ENCODE assay signal across 13 mouse cellular contexts in the genomic region with DNA sequence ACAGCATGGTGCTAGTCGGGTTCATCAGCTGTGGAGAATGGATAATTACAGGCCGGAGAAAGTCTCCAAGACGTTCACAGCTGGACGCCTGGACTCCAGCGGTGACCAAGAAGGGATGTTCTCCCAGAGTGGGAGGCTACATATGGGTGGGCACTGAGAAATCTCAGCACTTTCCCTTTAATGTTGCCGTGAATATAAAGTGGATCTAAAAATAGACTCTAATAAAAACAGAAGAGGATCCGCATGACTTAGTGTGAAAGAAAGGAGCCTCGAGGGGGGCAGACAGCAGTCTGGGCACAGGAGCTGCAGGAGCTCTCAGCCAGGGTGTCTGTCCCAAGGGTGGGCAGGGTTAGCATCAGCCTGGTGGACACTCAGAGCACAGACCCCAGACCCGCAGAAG. TPM values are rescaled to one million over a fixed set of nuclear protein-coding genes. Genes with fewer than 3 reads are reported as not detected.
DNase-seq lines count a peak whose midpoint lies in the region; ATAC-seq and TF ChIP-seq lines count a peak whose summit lies in the region.
"Had no signal": no experiment of that assay in that cellular context is flagged by ENCODE, and none has a peak within 500 bp of the region (broad histone marks: within the 10 kb centered on the region; RNA-seq: fewer than 3 reads in every experiment).

No protein-coding gene starts in this region.

- no peaks in the 10 kb centered on the region for H3K27me3 ChIP-seq in heart, embryonic 15.5 days
- H3K27me3 ChIP-seq in heart, embryonic 11.5 days (ENCODE audit: control insufficient read depth, insufficient read depth, low read length): no peaks in the 10 kb centered on the region
- H3K27me3 ChIP-seq in stomach, embryonic 14.5 days (ENCODE audit: control insufficient read depth, insufficient read depth, low read length): no peaks in the 10 kb centered on the region
- no peaks in the 10 kb centered on the region for H3K27me3 ChIP-seq in stomach, postnatal 0 days (ENCODE audit: control insufficient read depth, insufficient read depth, low read length)
- H3K27me3 ChIP-seq in midbrain, embryonic 12.5 days: no peaks in the 10 kb centered on the region
- H3K27me3 ChIP-seq: embryonic facial prominence, embryonic 12.5 days had no signal

- peaks cover 40% of the 10 kb centered on the region for H3K4me1 ChIP-seq in heart, embryonic 15.5 days (replicated peaks)
- peaks cover 24% of the 10 kb centered on the region for H3K4me1 ChIP-seq in heart, embryonic 11.5 days (ENCODE audit: control insufficient read depth, insufficient read depth, low read length)
- H3K4me1 ChIP-seq in stomach, embryonic 14.5 days (ENCODE audit: control insufficient read depth, insufficient read depth, low read length): peaks cover 28% of the 10 kb centered on the region
- 0 out of 2 replicates have a peak, but pooled peaks cover 12% of the 10 kb centered on the region for H3K4me1 ChIP-seq in stomach, postnatal 0 days (replicated peaks; ENCODE audit: control insufficient read depth, insufficient read depth)
- H3K4me1 ChIP-seq in midbrain, embryonic 12.5 days: peaks cover 27% of the 10 kb centered on the region

- ATAC-seq in heart, embryonic 15.5 days (replicated peaks; ENCODE audit: insufficient number of reproducible peaks, insufficient read depth, low FRiP score, low read depth): peak; percentile 63
- no peak for ATAC-seq in heart, embryonic 11.5 days (replicated peaks; ENCODE audit: insufficient number of reproducible peaks, low FRiP score, low TSS enrichment)
- no peak for ATAC-seq in stomach, embryonic 14.5 days (ENCODE audit: insufficient number of reproducible peaks, insufficient read depth, low FRiP score, low read depth)
- no peak for ATAC-seq in stomach, postnatal 0 days (ENCODE audit: low FRiP score, low TSS enrichment)
- ATAC-seq in midbrain, embryonic 12.5 days (ENCODE audit: low FRiP score, low read depth): no peak

- TF ChIP-seq CTCF in stomach, postnatal 0 days (IDR thresholded peaks at IDR 0.05; ENCODE audit: low read depth): no peak

- H3K4me3 ChIP-seq in heart, embryonic 15.5 days: no peak overlapping the region
- H3K4me3 ChIP-seq in heart, embryonic 11.5 days (ENCODE audit: low read depth, low read length): no peak overlapping the region
- H3K4me3 ChIP-seq in stomach, embryonic 14.5 days (ENCODE audit: low read depth, low read length): no peak overlapping the region
- H3K4me3 ChIP-seq in stomach, postnatal 0 days (ENCODE audit: low read depth, low read length): no peak overlapping the region
- H3K4me3 ChIP-seq in midbrain, embryonic 12.5 days: no peak overlapping the region
- H3K4me3 ChIP-seq: embryonic facial prominence, embryonic 12.5 days; myocyte had no signal

- 0 out of 2 replicates have a peak overlapping the region, but pooled peaks have one; percentile 11 for H3K27ac ChIP-seq in heart, embryonic 15.5 days
- no peak overlapping the region for H3K27ac ChIP-seq in heart, embryonic 11.5 days (ENCODE audit: low read depth, low read length)
- H3K27ac ChIP-seq in stomach, embryonic 14.5 days (ENCODE audit: low read length): no peak overlapping the region
- H3K27ac ChIP-seq in stomach, postnatal 0 days (replicated peaks): no peak overlapping the region
- 0 out of 2 replicates have a peak overlapping the region, but pooled peaks have one; percentile 35 for H3K27ac ChIP-seq in midbrain, embryonic 12.5 days (replicated peaks)
- H3K27ac ChIP-seq: embryonic facial prominence, embryonic 12.5 days had no signal

- H3K9me3 ChIP-seq in heart, embryonic 15.5 days (replicated peaks): no peaks in the 10 kb centered on the region
- no peaks in the 10 kb centered on the region for H3K9me3 ChIP-seq in heart, embryonic 11.5 days (replicated peaks; ENCODE audit: control insufficient read depth, low read length)
- H3K9me3 ChIP-seq in stomach, embryonic 14.5 days (ENCODE audit: control insufficient read depth, low read depth, low read length): no peaks in the 10 kb centered on the region
- no peaks in the 10 kb centered on the region for H3K9me3 ChIP-seq in stomach, postnatal 0 days (ENCODE audit: control insufficient read depth, low read length)
- no peaks in the 10 kb centered on the region for H3K9me3 ChIP-seq in midbrain, embryonic 12.5 days
- H3K9me3 ChIP-seq: embryonic facial prominence, embryonic 12.5 days had no signal

- 0 out of 2 replicates have a peak overlapping the region, but pooled peaks have one; percentile 19 for H3K9ac ChIP-seq in heart, embryonic 15.5 days
- H3K9ac ChIP-seq in heart, embryonic 11.5 days (ENCODE audit: low read depth, low read length): no peak overlapping the region
- H3K9ac ChIP-seq in stomach, embryonic 14.5 days (replicated peaks; ENCODE audit: low read depth, low read length): no peak overlapping the region
- no peak overlapping the region for H3K9ac ChIP-seq in stomach, postnatal 0 days (ENCODE audit: low read length)
- no peak overlapping the region for H3K9ac ChIP-seq in midbrain, embryonic 12.5 days (replicated peaks)
- H3K9ac ChIP-seq: embryonic facial prominence, embryonic 12.5 days had no signal

- DNase-seq in stomach, postnatal 0 days (ENCODE audit: low spot score): no peak
- DNase-seq in gastrocnemius, postnatal 25 days: no peak
- no peak for DNase-seq in yolk sac, embryonic 10.5 days (ENCODE audit: low spot score)
- no peak for DNase-seq in spleen, postnatal 10 days (ENCODE audit: low spot score in 2 of 2)
- DNase-seq: kidney, postnatal 25 days; right cerebral cortex, adult 18-20 months; thymus, postnatal 25 days had no signal

- 41% methylated on average over 9 of the region's 9 CpGs for WGBS in heart, embryonic 15.5 days
- 50% methylated on average over 9 of the region's 9 CpGs for WGBS in heart, embryonic 11.5 days (ENCODE audit: insufficient replicate concordance)
- WGBS in stomach, embryonic 14.5 days: 31% methylated on average over 9 of the region's 9 CpGs
- WGBS in stomach, postnatal 0 days: 42% methylated on average over 9 of the region's 9 CpGs
- 43% methylated on average over 9 of the region's 9 CpGs for WGBS in midbrain, embryonic 12.5 days

- no peak for TF ChIP-seq EP300 in stomach, postnatal 0 days (optimal IDR thresholded peaks at IDR 0.05)

- H3K36me3 ChIP-seq in heart, embryonic 15.5 days: no peaks in the 10 kb centered on the region
- H3K36me3 ChIP-seq in heart, embryonic 11.5 days (ENCODE audit: control insufficient read depth, insufficient read depth, low read length): no peaks in the 10 kb centered on the region
- H3K36me3 ChIP-seq in stomach, embryonic 14.5 days (ENCODE audit: control insufficient read depth, insufficient read depth, low read length): no peaks in the 10 kb centered on the region
- no peaks in the 10 kb centered on the region for H3K36me3 ChIP-seq in stomach, postnatal 0 days (ENCODE audit: control insufficient read depth, insufficient read depth, low read length)
- 0 out of 2 replicates have a peak, but pooled peaks cover 5% of the 10 kb centered on the region for H3K36me3 ChIP-seq in midbrain, embryonic 12.5 days
- H3K36me3 ChIP-seq: embryonic facial prominence, embryonic 12.5 days had no signal

- H3K4me2 ChIP-seq in heart, embryonic 15.5 days: peak overlapping the region; percentile 44
- H3K4me2 ChIP-seq in heart, embryonic 11.5 days: no peak overlapping the region
- H3K4me2 ChIP-seq in stomach, embryonic 14.5 days (replicated peaks; ENCODE audit: low read depth, low read length): 0 out of 2 replicates have a peak overlapping the region, but pooled peaks have one; percentile 2
- no peak overlapping the region for H3K4me2 ChIP-seq in stomach, postnatal 0 days (replicated peaks; ENCODE audit: low read depth)
- no peak overlapping the region for H3K4me2 ChIP-seq in midbrain, embryonic 12.5 days (replicated peaks)
- H3K4me2 ChIP-seq: embryonic facial prominence, embryonic 12.5 days had no signal

RNA-seq across cellular contexts. Expression of a gene that starts 59.1 kb away (rescaled TPM):
- polyA plus RNA-seq in heart, embryonic 15.5 days (2015; fragmentation: Nextera tagmentation; extraction: Ambion mirVana): 284 and 370 TPM in 2 replicates
- 433 and 469 TPM in 2 replicates for polyA plus RNA-seq in heart, embryonic 11.5 days (2014; fragmentation: Nextera tagmentation; extraction: Ambion mirVana)
- polyA plus RNA-seq in stomach, embryonic 14.5 days (2014; fragmentation: Nextera tagmentation; extraction: Ambion mirVana): 758 and 780 TPM in 2 replicates
- polyA plus RNA-seq in stomach, postnatal 0 days (2015; fragmentation: Nextera tagmentation; extraction: Ambion mirVana): 220 and 244 TPM in 2 replicates
- polyA plus RNA-seq in midbrain, embryonic 12.5 days (2016; fragmentation: Nextera tagmentation; extraction: Ambion mirVana): 847 and 873 TPM in 2 replicates
- total RNA-seq in gastrocnemius, postnatal 25 days (2021): 100 to 1,000 TPM; 215 to 220 TPM

Comparison
In these comparisons a context has a peak if more than half of its experiments do, and no peak if none do; other contexts are left out.
1. H3K27ac ChIP-seq: peak in heart, embryonic 15.5 days (single experiment) and midbrain, embryonic 12.5 days (single experiment); none in heart, embryonic 11.5 days (single experiment), stomach, embryonic 14.5 days (single experiment) and stomach, postnatal 0 days (single experiment).
2. H3K4me2 ChIP-seq: peak in heart, embryonic 15.5 days (single experiment) and stomach, embryonic 14.5 days (single experiment); none in heart, embryonic 11.5 days (single experiment), stomach, postnatal 0 days (single experiment) and midbrain, embryonic 12.5 days (single experiment).